Mouse (Mus musculus) neural tube, embryonic 12.5 days (tissue): ENCODE measurements at regions not wholly inside any gene's neighbourhood (a gene's known extent, or its start where the extent isn't known, plus 50 kb on each side); places are given as distances from the start of the nearest gene placed in this dataset.

Experiments
- ATAC-seq: fragments of 200-750 bp; cut with Nextera tagmentation; 2 replicates; pipeline ENCODE4 v1.8.0; 2017; ENCODE audit warnings: low read depth, mild to moderate bottlenecking, moderate TSS enrichment, moderate library complexity; ENCODE audit not compliant: low FRiP score
- H3K27ac ChIP-seq: fragments of 300-500 bp; sonication (generic); 2 replicates; pipeline ENCODE4 v1.5.1; 2016
- H3K27me3 ChIP-seq: fragments of 300-500 bp; sonication (generic); replicated peaks from 2 replicates; pipeline ENCODE4 v1.6.1; 2016; ENCODE audit warnings: mild to moderate bottlenecking
- H3K36me3 ChIP-seq: fragments of 300-500 bp; sonication (generic); 2 replicates; pipeline ENCODE4 v1.6.1; 2016; ENCODE audit warnings: mild to moderate bottlenecking
- H3K4me1 ChIP-seq: fragments of 300-500 bp; sonication (generic); 2 replicates; pipeline ENCODE4 v1.6.1; 2016
- H3K4me2 ChIP-seq: fragments of 300-500 bp; sonication (generic); replicated peaks from 2 replicates; pipeline ENCODE4 v1.6.1; 2016; ENCODE audit warnings: mild to moderate bottlenecking
- H3K4me3 ChIP-seq: fragments of 300-500 bp; sonication (generic); 2 replicates; pipeline ENCODE4 v1.5.1; 2016
- H3K9ac ChIP-seq: fragments of 300-500 bp; sonication (generic); 2 replicates; pipeline ENCODE4 v1.6.1; 2016; ENCODE audit warnings: mild to moderate bottlenecking
- H3K9me3 ChIP-seq: fragments of 300-500 bp; sonication (generic); 2 replicates; pipeline ENCODE4 v1.6.1; 2016; ENCODE audit warnings: mild to moderate bottlenecking
- WGBS: fragments of 180-500 bp; shearing (Covaris S2); methylation state at CpG from one replicate; pipeline ENCODE4 v1.1.7; 2016; 5-methylcytosine and 5-hydroxymethylcytosine counted together

GRCm38 (mm10) chr9:116354056-116354732 lies 179.0 kb upstream of the Tgfbr2 start:
- no peak overlapping the region for H3K9ac ChIP-seq
- no peak overlapping the region for H3K4me3 ChIP-seq
- 75% methylated on average over 7 of the region's 7 CpGs for WGBS
- H3K4me2 ChIP-seq, result no peak overlapping the region
- no peaks in the 10 kb centered on the region for H3K4me1 ChIP-seq
- no peaks in the 10 kb centered on the region for H3K27me3 ChIP-seq
- H3K9me3 ChIP-seq, result no peaks in the 10 kb centered on the region
- ATAC-seq, result no peak
- no peaks in the 10 kb centered on the region for H3K36me3 ChIP-seq
- H3K27ac ChIP-seq, result no peak overlapping the region

GRCm38 (mm10) chr9:116352801-116353494 lies 177.8 kb upstream of the Tgfbr2 start:
- no peaks in the 10 kb centered on the region for H3K4me1 ChIP-seq
- H3K9me3 ChIP-seq, result no peaks in the 10 kb centered on the region
- H3K4me3 ChIP-seq, result no peak overlapping the region
- no peak for ATAC-seq
- no peak overlapping the region for H3K27ac ChIP-seq
- no peaks in the 10 kb centered on the region for H3K36me3 ChIP-seq
- 82% methylated on average over 4 of the region's 4 CpGs for WGBS
- H3K27me3 ChIP-seq, result no peaks in the 10 kb centered on the region
- no peak overlapping the region for H3K4me2 ChIP-seq
- H3K9ac ChIP-seq, result no peak overlapping the region

GRCm38 (mm10) chr9:116350804-116351547 lies 175.8 kb upstream of the Tgfbr2 start:
- H3K9ac ChIP-seq, result no peak overlapping the region

GRCm38 (mm10) chr9:116347021-116347420 lies 171.9 kb upstream of the Tgfbr2 start:
- H3K9me3 ChIP-seq, result no peaks in the 10 kb centered on the region
- H3K4me1 ChIP-seq, result no peaks in the 10 kb centered on the region
- no peak for ATAC-seq
- H3K27me3 ChIP-seq, result no peaks in the 10 kb centered on the region
- no peak overlapping the region for H3K4me3 ChIP-seq
- no peak overlapping the region for H3K9ac ChIP-seq
- H3K4me2 ChIP-seq, result no peak overlapping the region
- no peak overlapping the region for H3K27ac ChIP-seq
- 92% methylated on average over 8 of the region's 8 CpGs for WGBS
- no peaks in the 10 kb centered on the region for H3K36me3 ChIP-seq

More at GRCm38 (mm10) chr9:116350804-116351547, 175.8 kb upstream of the Tgfbr2 start:
- 74% methylated on average over 10 of the region's 10 CpGs for WGBS
- no peaks in the 10 kb centered on the region for H3K36me3 ChIP-seq
- no peak overlapping the region for H3K27ac ChIP-seq
- no peaks in the 10 kb centered on the region for H3K27me3 ChIP-seq
- no peaks in the 10 kb centered on the region for H3K9me3 ChIP-seq
- ATAC-seq, result no peak
- no peaks in the 10 kb centered on the region for H3K4me1 ChIP-seq
- H3K4me3 ChIP-seq, result no peak overlapping the region
- H3K4me2 ChIP-seq, result no peak overlapping the region

GRCm38 (mm10) chr9:116346495-116346894 lies 171.3 kb upstream of the Tgfbr2 start:
- Histone ChIP-seq H3K4me2 (no peak overlapping the region), H3K4me3 (no peak overlapping the region), H3K9me3 (no peaks in the 10 kb centered on the region), H3K36me3 (no peaks in the 10 kb centered on the region), H3K9ac (no peak overlapping the region), H3K27me3 (no peaks in the 10 kb centered on the region), H3K27ac (no peak overlapping the region), H3K4me1 (no peaks in the 10 kb centered on the region)
- 69% methylated on average over 7 of the region's 7 CpGs for WGBS
- no peak for ATAC-seq

- Histone ChIP-seq H3K27me3 (no peaks in the 10 kb centered on the region), H3K4me3 (no peak overlapping the region), H3K36me3 (no peaks in the 10 kb centered on the region), H3K27ac (no peak overlapping the region), H3K4me1 (no peaks in the 10 kb centered on the region), H3K9me3 (no peaks in the 10 kb centered on the region), H3K4me2 (no peak overlapping the region), H3K9ac (no peak overlapping the region)
- ATAC-seq, result no peak
- WGBS, result 91% methylated on average over 3 of the region's 3 CpGs
Observed at GRCm38 (mm10) chr9:116343086-116343481, 167.9 kb upstream of the Tgfbr2 start.

GRCm38 (mm10) chr9:116342446-116343085 lies 167.4 kb upstream of the Tgfbr2 start:
- no peaks in the 10 kb centered on the region for H3K9me3 ChIP-seq
- no peak for ATAC-seq
- WGBS, result 86% methylated on average over 8 of the region's 8 CpGs
- H3K4me3 ChIP-seq, result no peak overlapping the region
- no peak overlapping the region for H3K27ac ChIP-seq
- H3K4me1 ChIP-seq, result no peaks in the 10 kb centered on the region
- no peaks in the 10 kb centered on the region for H3K27me3 ChIP-seq
- H3K9ac ChIP-seq, result no peak overlapping the region
- no peaks in the 10 kb centered on the region for H3K36me3 ChIP-seq
- H3K4me2 ChIP-seq, result no peak overlapping the region

GRCm38 (mm10) chr9:116342009-116342408 lies 166.8 kb upstream of the Tgfbr2 start:
- ATAC-seq, result no peak
- no peak overlapping the region for H3K9ac ChIP-seq
- H3K4me3 ChIP-seq, result no peak overlapping the region
- no peaks in the 10 kb centered on the region for H3K9me3 ChIP-seq
- no peaks in the 10 kb centered on the region for H3K27me3 ChIP-seq
- 80% methylated on average over 4 of the region's 4 CpGs for WGBS
- no peaks in the 10 kb centered on the region for H3K4me1 ChIP-seq
- H3K36me3 ChIP-seq, result no peaks in the 10 kb centered on the region
- H3K27ac ChIP-seq, result no peak overlapping the region
- H3K4me2 ChIP-seq, result no peak overlapping the region

GRCm38 (mm10) chr9:116340952-116341351 lies 165.8 kb upstream of the Tgfbr2 start:
- Histone ChIP-seq H3K4me2 (no peak overlapping the region), H3K27ac (no peak overlapping the region), H3K4me3 (no peak overlapping the region), H3K4me1 (no peaks in the 10 kb centered on the region), H3K27me3 (no peaks in the 10 kb centered on the region), H3K9ac (no peak overlapping the region), H3K36me3 (no peaks in the 10 kb centered on the region), H3K9me3 (no peaks in the 10 kb centered on the region)
- ATAC-seq, result no peak

- no peaks in the 10 kb centered on the region for H3K27me3 ChIP-seq
- WGBS, result 94% methylated on average over 5 of the region's 5 CpGs
- no peak for ATAC-seq
- no peaks in the 10 kb centered on the region for H3K9me3 ChIP-seq
- H3K4me1 ChIP-seq, result no peaks in the 10 kb centered on the region
- H3K4me3 ChIP-seq, result no peak overlapping the region
- H3K9ac ChIP-seq, result no peak overlapping the region
- no peak overlapping the region for H3K4me2 ChIP-seq
- no peaks in the 10 kb centered on the region for H3K36me3 ChIP-seq
- H3K27ac ChIP-seq, result no peak overlapping the region
Observed at GRCm38 (mm10) chr9:116338729-116339100, 163.6 kb upstream of the Tgfbr2 start.

GRCm38 (mm10) chr9:116338093-116338728 lies 163.1 kb upstream of the Tgfbr2 start:
- Histone ChIP-seq H3K4me2 (no peak overlapping the region), H3K36me3 (no peaks in the 10 kb centered on the region), H3K4me3 (no peak overlapping the region), H3K9ac (no peak overlapping the region), H3K27me3 (no peaks in the 10 kb centered on the region), H3K9me3 (no peaks in the 10 kb centered on the region), H3K4me1 (no peaks in the 10 kb centered on the region), H3K27ac (no peak overlapping the region)
- WGBS, result 79% methylated on average over 5 of the region's 5 CpGs
- no peak for ATAC-seq
